Mouse (Mus musculus) lung, postnatal 10 days (tissue): ENCODE measurements around the gene Calm3.

ENCODE experiments used
- DNase-seq: peaks from one replicate; pipeline ENCODE4 v3.0.0; 2021

Gene Calm3

GRCm38 (mm10) chr7:16914453-16915343, 9.2 kb downstream of the Calm3 start:
- DNase-seq: no peak

- DNase-seq: peak; percentile 86
These were observed 10.0 kb downstream of the Calm3 start for GRCm38 (mm10) chr7:16913806-16914452.

GRCm38 (mm10) chr7:16912360-16912759, 11.6 kb downstream of the Calm3 start:
- DNase-seq: no peak

GRCm38 (mm10) chr7:16911904-16912303, 12.0 kb downstream of the Calm3 start:
- no peak for DNase-seq

GRCm38 (mm10) chr7:16909909-16910308, 14.0 kb downstream of the Calm3 start:
- DNase-seq: no peak

- no peak for DNase-seq
These were observed 15.1 kb downstream of the Calm3 start for GRCm38 (mm10) chr7:16908859-16909258.

- DNase-seq: no peak
These were observed 15.5 kb downstream of the Calm3 start for GRCm38 (mm10) chr7:16908367-16908766.

GRCm38 (mm10) chr7:16907842-16908241, 16.1 kb downstream of the Calm3 start:
- DNase-seq: no peak

- no peak for DNase-seq
These were observed 16.9 kb downstream of the Calm3 start for GRCm38 (mm10) chr7:16906889-16907559.

GRCm38 (mm10) chr7:16906281-16906680, 17.6 kb downstream of the Calm3 start, which contains the start of gene Ptgir:
TSS of gene Ptgir (plus strand) at chr7:16906490.
- peak; percentile 71 for DNase-seq

- DNase-seq: peak; percentile 69
These were observed 18.4 kb downstream of the Calm3 start for GRCm38 (mm10) chr7:16905491-16906021.

GRCm38 (mm10) chr7:16904120-16904675, 19.7 kb downstream of the Calm3 start:
- no peak for DNase-seq

GRCm38 (mm10) chr7:16903439-16903955, 20.4 kb downstream of the Calm3 start:
- DNase-seq: no peak

GRCm38 (mm10) chr7:16900526-16900925, 23.4 kb downstream of the Calm3 start:
- no peak for DNase-seq

GRCm38 (mm10) chr7:16895511-16895910, 28.4 kb downstream of the Calm3 start:
- no peak for DNase-seq

- peak; percentile 90 for DNase-seq
These were observed 28.9 kb downstream of the Calm3 start for GRCm38 (mm10) chr7:16895000-16895399.

- no peak for DNase-seq
These were observed 29.6 kb downstream of the Calm3 start for GRCm38 (mm10) chr7:16894279-16894678.

- no peak for DNase-seq
These were observed 30.3 kb downstream of the Calm3 start for GRCm38 (mm10) chr7:16893612-16894011.

- no peak for DNase-seq
These were observed 31.6 kb downstream of the Calm3 start for GRCm38 (mm10) chr7:16892352-16892730.

- DNase-seq: peak; percentile 91
These were observed 32.1 kb downstream of the Calm3 start, which contains the start of gene Gng8 for GRCm38 (mm10) chr7:16891641-16892351. TSS of gene Gng8 (plus strand) at chr7:16891786.

GRCm38 (mm10) chr7:16890944-16891343, 33.0 kb downstream of the Calm3 start:
- DNase-seq: peak; percentile 93

- peak; percentile 62 for DNase-seq
These were observed 33.4 kb downstream of the Calm3 start for GRCm38 (mm10) chr7:16890536-16890935.
